Mouse (Mus musculus): ENCODE measurements around the gene Xpo6. TPM values are rescaled to one million over a fixed set of nuclear protein-coding genes. Genes with fewer than 3 reads are reported as not detected.

Xpo6 gene
- total RNA-seq, 2 experiments from 2014 or later = 48.9 to 50.3 TPM

DNA sequence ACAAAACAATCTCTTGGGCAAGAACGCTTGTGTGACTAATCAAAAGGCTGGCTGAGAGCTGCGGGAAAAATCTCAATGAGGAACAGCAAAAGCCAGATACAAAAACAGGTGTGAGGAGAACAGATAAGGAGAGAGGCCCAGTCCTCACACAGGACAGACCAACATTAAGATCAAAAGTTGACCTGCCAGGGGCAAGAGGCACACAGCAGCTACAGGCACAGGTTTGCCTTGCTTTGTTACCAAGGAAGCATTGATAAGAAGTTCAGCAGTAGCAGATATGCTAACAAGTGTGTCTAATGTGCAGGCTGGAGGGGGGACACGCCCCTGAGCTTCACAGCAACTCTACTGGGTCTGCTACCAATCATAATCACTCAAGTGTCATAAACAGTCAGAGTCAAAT, 73.8 kb downstream of the Xpo6 start:
- no peak for DNase-seq

DNA sequence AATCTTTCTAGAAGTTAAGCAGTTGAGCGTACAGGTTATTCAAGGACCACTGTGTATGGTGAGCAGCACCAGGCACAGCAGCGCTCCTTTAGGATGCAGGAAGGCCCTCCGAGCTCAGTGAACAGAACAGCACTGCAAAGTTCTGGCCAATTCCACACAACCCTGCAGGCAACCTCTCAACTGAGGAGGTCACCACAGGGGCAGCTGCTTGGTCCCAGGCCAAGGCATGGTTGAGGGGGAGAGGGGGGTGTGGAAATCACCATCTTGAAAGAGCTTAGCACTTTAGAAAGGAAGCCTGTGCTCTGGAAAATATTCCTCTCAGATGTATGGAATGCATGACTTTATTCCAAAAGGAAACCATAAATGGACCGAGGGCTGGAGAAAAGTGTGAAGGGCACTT, 78.8 kb downstream of the Xpo6 start:
- DNase-seq = peak; percentile 51

DNA sequence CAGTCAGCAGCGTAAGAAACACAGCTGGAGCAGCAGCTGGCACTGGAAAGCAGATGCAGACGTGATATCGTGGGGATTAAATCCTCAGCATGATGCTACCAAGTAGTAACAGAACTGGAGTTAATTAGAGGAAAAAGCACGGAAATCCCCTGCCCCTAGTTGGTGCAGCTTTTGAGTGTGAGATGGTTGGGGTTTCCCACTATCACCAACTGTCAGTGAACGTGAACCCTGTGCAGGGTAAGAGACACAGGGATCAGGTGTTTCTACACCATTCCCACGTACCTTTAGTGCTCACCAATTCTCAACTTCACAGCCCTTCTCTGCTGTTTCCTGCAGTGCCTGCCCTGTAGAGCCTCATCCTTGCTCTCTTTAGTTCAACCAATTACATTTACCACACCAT, 80.5 kb downstream of the Xpo6 start:
- no peak for DNase-seq

DNA sequence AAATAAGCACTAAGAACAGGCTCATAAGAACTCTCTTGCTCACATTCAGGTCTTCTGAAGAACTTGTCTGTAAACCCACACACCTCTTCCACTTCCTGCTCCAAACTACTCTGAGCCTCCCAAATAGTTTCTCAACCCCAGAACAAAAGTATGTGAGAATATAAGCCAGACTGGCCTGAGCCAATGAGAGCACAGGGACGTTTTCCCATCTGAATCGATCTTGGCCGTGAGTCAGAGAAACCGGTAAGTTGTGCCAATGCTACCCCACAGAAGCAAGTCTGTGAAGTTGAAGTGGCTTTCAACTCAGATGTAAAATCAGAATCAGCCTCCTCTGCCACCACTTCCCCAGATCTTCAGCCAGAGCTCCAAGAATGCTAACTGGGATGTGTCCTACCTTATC, 87.0 kb downstream of the Xpo6 start:
- DNase-seq = no peak

DNA sequence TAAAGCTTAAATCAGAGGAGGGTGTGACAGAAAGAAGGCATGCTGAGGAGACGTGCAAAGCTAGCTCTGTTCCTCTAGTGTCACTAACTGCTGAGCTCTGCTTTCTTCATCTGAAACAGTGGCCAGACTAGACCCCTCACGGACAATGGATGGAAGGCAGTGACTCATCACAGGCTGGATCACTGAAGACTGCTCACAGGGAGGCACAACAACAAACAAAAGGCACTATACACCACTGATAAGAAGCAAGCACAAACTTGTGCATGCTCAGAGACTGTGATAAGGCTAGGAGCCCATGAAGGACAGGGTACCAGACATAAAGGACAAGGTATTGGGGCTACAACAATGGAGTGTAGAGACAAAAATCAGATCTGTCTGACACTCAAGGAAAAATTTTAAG, 89.1 kb downstream of the Xpo6 start:
- no peak for DNase-seq

DNA sequence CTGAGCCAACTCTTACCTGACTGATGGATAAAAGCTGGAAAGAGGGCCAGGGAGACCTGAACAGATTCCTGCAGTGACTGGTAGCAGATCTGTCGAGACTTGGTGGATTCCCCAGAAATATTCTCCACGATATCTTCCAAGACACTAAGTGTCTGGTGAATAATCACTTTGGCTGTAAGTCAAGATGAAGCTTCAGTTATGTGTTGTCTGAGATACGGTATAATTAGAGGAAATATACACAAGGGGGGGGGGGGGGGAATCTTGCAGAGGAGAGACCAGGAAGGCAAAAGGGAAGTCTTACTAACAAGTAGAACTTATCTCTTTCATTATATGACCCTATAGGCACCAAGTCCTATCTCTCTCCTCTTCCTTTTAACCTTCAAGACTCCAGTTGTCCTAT, 90.4 kb downstream of the Xpo6 start:
- no peak for DNase-seq

DNA sequence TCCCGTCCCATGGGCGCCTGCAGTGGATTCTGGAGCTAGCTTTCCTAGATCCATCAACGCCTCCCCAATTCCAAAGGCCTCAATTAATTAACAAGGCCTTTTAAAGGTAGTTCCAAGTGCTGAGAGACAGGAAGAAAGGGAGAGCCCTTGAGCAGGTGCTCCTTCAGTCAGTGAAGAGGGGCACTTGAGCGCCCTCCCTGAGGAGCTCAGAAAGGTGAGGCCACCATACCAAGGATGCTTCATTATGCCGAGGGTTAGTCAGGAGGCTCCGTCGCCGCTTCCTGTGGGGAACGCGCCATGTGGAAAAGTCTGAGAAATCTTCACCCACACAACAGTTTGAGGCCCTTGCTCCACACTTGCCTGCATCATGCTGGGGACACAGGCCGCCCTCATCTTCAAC, 99.9 kb downstream of the Xpo6 start:
- no peak for DNase-seq

DNA sequence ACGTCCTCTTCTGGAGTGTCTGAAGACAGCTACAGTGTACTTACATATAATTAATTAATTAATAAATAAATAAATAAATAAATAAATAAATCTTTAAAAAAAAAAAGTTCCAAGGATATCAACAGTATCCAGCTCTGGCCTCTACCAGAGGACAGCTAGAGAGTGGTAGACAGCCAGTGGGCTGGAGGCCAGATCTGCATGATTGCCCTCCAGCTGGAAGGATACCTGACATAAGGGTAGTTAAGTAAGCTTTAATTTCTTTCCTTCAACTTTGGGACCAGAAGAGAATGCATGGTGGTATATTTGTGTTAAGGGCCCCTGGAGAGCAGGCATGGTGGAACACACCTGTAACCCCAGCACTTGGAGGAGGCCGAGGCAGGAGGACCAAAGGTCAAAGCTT, 100.5 kb downstream of the Xpo6 start:
- DNase-seq = no peak

DNA sequence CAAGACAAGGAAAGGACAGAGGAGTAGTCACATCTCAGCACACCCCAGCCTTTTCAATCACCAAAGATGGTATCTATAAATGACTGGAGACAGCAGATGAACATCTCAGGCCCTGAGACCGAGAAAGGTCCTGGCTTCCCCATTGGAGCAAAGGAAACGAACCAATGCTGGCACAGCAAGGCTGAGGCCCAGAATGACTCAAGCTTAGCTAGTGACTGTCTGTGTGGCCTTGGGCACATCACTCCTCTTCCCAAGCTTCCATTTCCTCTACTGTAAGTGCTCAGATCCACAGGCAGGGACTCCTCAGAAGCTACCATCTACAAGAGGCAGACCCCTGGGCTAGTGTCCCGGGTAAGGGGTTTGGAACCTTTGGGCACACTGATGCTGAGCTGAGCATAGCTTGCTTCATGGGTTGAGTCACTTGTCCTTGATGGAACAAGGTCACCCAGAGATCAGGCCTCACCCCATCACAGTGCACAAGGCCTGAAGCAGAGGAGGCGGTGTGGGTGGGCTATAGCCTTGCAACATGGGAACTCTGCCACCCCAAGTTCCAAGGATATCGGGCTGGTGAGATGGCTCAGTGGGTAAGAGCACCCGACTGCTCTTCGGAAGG, 101.0 kb downstream of the Xpo6 start:
- DNase-seq = no peak

DNA sequence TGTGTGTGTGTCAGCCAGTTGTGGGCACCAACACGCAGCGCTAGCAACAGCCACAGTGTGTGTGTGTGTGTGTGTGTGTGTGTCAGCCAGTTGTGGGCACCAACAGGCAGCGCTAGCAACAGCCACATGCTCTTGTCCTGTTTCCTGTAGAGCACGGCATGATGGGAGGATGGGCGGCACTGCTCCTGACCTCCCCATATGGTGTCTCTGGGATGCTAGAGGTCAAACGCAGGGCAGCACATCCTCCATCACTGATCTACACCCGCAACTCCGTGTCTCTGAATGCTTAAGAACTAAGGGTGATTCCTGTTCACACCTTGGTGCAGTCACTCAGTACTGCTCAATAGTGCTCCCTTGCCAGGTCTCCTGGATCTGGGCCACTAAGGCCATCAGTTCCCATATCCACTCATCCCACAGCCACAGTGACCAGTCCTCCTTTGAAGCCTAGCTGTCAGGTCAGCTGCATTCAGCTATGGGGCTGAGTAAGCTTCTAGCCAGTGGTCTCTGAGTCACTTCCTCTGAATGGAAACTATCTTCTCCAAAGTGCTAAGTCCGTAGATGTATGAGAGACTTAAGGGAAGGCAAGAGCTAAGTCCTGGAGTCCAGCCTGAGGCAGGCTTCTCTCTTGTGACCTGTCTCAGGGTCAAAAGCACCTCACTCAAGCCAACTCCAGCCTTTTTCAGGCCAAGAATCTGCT, 102.9 kb downstream of the Xpo6 start:
- no peak for DNase-seq

DNA sequence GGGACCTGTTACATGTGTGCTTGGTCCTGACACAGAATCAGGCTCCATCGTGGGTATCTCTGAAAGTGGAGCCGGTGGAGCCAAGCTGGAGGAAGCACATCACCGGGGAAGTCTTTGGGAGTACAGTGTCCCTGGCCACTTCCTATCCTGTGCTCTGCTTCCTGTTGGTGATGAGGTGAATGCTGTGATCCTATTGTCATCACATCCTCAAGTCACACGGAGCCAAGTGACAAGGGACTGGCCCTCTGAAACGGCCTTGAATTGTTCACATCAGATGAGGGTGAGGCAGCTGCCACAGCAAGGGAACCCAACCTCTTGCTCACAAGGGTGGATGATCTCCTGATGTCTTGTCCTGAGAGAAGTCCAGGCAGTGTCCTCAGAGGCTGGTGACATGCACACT, 103.7 kb downstream of the Xpo6 start:
- no peak for DNase-seq

DNA sequence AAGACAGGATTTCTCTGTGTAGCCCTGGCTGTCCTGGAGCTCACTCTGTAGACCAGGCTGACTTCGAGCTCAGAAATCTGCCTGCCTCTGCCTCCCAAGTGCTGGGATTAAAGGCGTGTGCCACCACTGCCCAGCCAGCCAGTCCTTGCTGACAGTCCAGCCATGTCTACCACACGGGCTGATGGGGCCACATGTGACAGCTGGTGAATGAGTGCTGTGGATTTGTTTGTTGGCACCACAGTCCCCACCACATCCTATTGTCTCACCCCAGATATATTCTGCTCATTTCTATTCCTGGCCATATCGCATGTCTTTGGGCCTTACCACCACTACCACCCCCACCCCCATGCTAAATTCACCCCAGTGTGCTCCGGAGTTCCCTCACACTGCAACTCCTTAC, 105.6 kb downstream of the Xpo6 start:
- DNase-seq = no peak

DNA sequence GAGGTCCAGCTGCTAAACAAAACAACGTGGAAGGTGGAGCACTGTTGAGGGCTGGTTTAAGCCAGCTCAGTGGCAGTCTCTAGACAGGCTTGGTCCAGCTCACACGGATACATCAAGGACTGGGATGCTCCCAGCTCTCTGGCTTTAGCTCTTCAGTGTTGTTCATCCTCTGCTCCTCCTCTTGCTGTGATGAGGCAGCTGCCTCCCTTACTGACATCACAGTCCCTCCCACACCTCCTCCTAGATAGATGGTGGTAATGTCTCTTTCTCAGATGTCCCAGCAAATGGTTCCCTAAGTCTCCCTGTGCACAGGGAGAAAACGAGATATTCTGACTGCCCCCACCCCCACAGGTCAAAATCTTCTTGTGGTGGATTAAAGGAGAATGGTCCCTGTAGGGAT, 107.1 kb downstream of the Xpo6 start:
- DNase-seq = no peak

DNA sequence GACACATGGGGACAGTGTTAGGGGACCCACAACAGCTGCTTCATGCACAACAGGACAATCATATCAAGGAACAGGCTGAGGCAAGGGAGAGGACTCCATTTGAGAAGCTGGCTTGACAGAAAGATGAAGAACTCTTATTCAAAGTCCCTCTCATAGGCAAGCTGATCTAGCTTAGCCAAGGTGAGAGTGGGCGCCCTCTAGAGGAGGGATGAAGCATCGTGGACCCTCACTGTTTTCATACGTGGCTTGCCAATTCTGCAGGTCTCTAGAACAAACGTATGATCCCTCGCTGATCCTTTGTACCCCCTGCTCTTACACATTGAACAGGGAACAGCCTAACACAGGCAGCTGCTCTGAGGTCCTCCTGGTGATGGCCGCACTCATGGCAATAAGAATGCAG, 110.5 kb downstream of the Xpo6 start:
- peak; percentile 74 for DNase-seq

DNA sequence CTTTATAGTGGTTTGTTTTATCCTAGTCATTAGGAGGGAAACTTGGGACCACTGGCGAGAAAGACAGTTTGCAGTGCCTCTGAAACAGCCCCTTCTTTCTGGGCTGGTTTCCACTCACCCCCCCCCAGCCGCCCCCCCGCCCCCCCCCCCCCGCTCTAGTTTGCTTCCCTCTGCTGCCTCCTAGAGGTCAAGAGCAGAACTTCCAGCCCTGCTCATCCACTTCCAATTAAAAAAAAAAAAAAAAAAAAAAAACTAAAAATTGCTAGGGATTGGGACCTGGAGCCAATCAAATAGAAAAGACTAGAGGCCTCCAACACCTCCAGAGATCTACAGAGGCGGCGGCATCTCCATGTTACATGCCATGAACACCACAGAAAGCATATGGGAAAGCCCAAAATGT, 112.1 kb downstream of the Xpo6 start:
- peak; percentile 45 for DNase-seq

DNA sequence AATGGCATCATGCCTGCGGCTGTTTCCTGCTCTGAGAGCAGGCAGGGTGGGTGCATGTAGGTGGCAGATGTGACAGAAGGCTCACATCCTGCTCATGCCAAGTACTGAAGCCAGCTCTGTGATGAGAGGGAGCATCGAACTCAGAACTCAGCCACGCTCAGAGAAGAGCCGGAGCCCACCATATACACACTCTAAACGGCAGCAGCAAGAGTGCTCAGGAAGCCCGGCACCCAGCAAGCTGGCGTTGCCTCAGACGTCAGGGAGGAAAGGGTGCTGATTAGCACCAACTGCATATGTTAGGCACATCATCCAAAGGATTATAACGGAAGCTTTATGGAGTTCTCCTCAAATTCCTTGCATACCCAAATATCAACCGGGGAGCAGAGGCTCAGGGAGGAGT, 112.7 kb downstream of the Xpo6 start:
- DNase-seq = no peak

DNA sequence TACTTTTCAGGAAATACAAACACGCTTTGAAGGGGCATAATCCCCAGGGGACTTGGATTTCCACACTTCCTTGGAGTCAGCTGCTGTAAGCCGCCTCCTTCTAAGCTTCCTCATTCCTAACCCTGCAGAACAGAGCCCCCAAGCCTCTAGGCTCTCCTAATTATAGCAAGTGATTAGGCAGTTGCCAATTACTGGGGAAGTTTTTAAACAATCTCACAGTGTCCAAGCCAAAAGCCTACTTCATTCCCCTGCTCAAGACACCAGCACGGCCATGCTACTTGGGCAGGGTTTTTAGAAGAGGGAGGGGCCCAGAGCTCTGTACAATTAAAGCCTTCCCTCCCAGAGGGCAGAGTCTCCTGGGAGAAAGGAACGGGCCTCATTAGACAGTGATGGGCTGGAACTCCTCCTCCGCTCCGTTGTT, 114.0 kb downstream of the Xpo6 start:
- no peak for DNase-seq

DNA sequence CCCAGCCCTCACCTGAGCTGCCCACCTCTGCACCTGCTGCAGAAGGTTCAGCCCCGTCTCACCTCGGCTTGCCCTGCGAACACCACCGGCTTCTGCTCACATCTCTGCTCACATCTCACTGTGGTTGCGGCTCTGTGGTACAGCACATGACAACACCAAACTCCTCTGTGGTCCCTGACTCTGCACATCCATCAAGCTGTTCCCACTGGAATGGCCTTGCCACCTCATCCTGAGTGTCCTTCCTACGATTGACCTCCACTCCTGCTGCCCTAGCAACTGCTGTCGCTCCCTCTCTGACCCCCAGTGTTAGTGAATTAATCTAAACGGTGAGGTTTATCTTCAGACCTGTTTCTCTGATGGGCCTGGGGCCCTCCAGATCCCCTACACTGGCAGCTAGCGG, 115.1 kb downstream of the Xpo6 start:
- DNase-seq = no peak

DNA sequence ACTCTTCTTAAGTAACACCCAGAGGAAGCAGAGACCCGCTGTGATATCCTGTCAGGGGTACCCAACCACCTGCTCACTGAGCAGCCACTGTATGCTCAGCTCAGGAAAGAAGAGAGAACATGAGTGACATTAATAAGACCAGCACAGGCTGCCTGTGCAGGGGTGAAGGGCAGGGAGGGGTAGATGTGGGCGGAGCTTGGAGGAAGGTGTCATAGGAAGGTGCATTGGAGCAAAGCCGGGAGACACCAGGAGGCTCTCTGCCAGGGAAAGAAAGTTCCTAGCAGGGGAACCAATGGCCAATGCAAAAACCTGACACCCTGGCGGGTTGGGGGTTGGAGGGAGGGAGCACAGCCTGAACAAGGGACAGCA, 116.3 kb downstream of the Xpo6 start:
- DNase-seq = no peak

DNA sequence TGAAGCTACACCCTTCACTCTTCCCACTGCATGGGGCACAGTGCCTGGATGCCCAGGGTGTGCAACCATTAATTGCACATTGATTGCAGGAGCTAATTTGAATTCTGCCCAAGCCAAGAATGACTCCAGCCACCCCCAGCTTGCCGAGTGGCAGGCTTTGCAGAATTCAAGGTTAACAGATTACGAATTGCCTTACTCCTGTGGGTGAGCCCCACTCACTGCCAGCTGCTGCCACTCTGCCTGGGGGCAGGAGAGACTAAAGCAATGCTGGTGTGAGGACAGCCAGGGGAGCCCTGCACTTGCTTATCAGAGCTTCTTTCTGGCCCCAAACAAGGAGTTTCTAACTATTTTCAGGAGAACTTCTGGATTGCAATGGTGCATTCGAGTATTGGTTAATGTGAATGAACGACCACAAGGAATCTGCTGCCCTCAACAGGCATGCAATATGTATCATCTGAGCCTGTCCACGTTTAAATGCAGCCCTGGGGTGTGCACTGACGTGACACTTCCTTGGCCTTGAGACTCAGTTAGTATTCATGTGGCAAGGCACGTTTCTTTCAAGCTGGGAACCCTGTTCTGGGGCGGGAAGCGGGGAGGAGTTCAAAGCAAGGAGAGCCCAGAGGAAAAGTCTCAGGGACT, 116.8 kb downstream of the Xpo6 start:
- DNase-seq = no peak

DNA sequence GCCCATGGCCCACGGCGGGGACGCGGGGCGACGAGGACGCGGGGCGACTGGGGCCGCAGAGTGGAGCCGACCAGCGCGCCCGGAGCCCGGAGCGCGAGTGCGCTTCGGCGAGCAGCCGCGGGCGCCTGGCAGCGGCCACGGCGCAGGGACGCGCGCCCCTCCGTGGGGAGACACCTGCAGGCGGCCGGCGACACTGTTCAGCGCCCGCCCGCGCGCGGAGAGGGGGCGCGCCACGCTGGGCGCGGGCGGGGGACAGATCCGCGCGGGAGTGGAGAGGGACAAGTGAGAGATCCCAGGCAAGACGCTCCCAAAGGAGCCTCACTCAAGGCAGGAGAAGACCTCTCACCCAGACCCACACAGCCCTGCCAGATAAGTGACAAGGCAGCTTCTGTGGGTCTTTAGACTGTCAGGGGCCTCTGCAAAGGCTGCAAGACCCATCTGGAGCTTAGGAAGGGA, 118.0 kb downstream of the Xpo6 start, which contains the start of gene Gsg1l:
Gsg1l (minus strand) TSS at position 126 of the 456 bp plus-strand sequence.
- peak; percentile 47 for DNase-seq

DNA sequence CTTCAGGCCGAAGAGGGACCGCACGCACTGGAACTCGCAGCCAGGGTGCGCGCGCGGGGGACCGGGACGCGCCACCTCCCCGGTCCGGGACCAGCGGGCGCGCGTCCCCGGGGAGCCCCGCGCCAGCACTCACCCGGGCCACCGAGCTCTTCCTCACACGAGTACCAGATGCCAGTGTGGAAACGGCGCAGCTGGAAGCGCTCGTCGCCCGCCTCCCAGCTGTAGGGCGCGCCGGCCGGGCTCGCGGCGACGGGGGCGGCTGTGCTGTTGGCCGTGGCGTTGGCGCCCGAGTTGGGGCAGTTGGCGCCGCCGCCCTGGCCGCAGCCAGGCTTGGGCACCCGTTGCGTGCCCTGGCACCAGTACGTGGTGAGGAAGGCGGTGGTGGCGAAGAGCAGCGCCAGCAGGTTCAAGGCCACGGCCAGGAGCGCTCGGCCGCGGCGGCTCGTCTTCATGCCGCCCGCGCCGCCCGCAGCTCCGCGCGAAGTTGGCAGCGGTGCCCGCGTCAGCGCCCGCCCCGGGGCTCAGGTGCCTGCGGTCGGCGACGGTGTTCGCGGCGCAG, 118.5 kb downstream of the Xpo6 start:
- peak; percentile 36 for DNase-seq

DNA sequence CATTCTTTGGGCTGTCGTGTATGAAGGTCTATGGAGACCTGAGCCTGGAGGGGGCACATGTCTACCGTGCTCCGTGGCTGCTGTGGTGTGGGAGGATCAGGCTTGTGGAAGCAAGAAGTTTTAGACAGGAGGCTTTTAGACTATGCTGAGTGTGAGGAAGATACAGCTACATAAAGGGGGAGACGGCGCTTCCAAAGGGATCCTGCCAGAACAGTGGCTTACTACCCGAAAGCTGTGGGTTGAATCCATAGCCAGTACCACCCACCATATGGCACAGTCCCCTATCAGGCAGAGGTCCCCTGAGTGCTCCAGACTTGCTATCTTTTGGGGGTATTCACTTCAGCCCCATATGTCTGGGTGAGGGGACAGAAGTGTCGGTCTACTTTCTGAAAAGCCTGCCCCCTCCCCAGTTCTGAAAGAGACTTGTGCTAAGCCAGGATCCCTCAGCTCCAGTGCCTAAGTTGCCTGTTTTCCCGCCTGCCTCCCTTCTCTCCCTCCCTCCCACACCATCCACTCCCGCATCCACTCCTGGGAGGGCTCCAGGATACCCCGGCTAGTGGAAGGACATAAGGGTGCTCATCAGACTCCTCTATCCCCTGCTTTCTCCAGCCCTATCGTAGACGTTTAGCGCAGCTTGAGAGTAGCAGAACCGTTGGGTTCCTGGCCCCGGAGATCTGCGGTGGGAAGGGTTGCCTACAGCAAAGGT, 119.2 kb downstream of the Xpo6 start:
- no peak for DNase-seq

Data from heart, postnatal 4 days (tissue).